Mouse (Mus musculus) mesoderm, embryonic 11.5 days (tissue): ENCODE data around the gene Tuba3a.

Experiments used
- DNase-seq: peaks from one replicate; pipeline ENCODE4 v3.0.0-alpha.2; 2012; ENCODE audit warnings: low read depth, low spot score

The Tuba3a gene

DNA sequence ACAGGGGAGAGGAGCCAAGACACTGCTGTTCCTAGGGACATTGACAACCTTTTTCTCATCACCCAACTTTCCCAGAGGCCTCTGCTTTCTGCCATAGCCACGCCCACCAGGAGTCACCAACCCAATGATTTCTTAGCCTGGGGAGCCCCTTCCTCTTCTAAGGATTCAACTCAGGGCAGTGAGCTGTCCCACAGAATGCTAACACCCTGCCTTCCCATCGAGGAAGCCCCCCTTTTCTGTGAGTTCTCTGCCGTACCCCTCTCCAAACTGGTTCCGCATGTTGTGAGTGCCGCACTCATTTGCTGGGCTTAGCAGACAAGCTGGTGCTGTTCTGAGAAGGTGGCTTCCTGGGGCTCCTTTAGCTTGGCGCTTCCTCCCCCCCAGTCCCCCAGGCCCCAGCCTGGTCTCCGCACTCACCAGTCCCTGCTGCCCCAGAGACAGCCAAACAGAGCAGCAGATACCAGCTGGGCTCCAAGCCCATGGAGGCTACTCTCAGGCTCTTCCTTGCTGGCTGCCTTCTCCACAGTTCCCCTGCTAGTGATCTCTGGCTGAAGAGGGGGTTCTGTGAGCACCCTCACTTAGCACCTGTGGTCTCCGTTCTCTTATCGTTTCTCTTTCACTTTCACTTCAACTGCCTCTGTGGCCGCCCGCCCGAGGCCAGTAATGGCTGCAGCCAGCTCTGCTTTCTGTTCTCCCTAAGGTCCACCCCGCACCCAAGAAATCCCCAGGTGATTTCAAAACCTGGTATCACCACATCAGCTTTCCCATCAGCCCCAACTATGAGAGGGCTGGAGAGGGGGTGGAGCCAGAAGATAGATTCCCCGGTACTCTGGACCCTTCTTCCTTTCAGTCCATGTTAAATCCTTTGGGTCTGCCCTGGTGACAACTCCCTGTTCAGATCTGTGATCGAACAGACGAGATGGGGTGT, 54.5 kb downstream of the Tuba3a start, which contains the start of gene Tapbpl:
Tapbpl (minus strand) TSS at position 744 of the 928 bp plus-strand sequence.
- DNase-seq = peak; percentile 37

GRCm38 (mm10) chr6:125230571-125230970, 55.3 kb downstream of the Tuba3a start:
- DNase-seq = no peak
